Mouse (Mus musculus): ENCODE results near the gene Ide. TPM values are rescaled to one million over a fixed set of nuclear protein-coding genes. Genes with fewer than 3 reads are reported as not detected.

The Ide gene
- total RNA-seq (2014; fragmentation: Nextera tagmentation) = 120 and 139 TPM in 2 replicates
- 63.0 and 79.1 TPM in 2 replicates for total RNA-seq (2017)
- polyA plus RNA-seq (2012) = 8.7 and 9.1 TPM in 2 replicates

- TF ChIP-seq POLR2AphosphoS5 (IDR thresholded peaks at IDR 0.05; ENCODE audit: insufficient replicate concordance, low read depth, low read length) (no peak), GATA1 (IDR thresholded peaks at IDR 0.05; ENCODE audit: borderline replicate concordance, low read length) (no peak), TAL1 (conservative IDR thresholded peaks at IDR 0.05; ENCODE audit: low read depth, low read length) (no peak), CTCF (IDR thresholded peaks at IDR 0.05; ENCODE audit: low read depth, low read length) (no peak), GATA2 (IDR thresholded peaks at IDR 0.05; ENCODE audit: borderline replicate concordance, low read depth, low read length) (no peak)
- peaks cover 20% of the 10 kb centered on the region for H3K4me1 ChIP-seq (ENCODE audit: insufficient read depth, low read depth, low read length)
- no peaks in the 10 kb centered on the region for H3K27me3 ChIP-seq (ENCODE audit: insufficient read depth, low read length)
- H3K9me3 ChIP-seq (replicated peaks) = no peaks in the 10 kb centered on the region
- ATAC-seq (ENCODE audit: extremely low read depth, insufficient number of reproducible peaks, low FRiP score, poor library complexity, severe bottlenecking) = no peak
- H3K36me3 ChIP-seq (replicated peaks) = peaks cover 49% of the 10 kb centered on the region
- no peak for DNase-seq (ENCODE audit: low spot score)
- no peak within 1 kb of the TSS for H3K4me3 ChIP-seq (ENCODE audit: low read depth, low read length)
These were observed at the start of gene Ide for GRCm38 (mm10) chr19:37337752-37338151. Gene Ide, minus strand, starts transcription at chr19:37337852.

DNA sequence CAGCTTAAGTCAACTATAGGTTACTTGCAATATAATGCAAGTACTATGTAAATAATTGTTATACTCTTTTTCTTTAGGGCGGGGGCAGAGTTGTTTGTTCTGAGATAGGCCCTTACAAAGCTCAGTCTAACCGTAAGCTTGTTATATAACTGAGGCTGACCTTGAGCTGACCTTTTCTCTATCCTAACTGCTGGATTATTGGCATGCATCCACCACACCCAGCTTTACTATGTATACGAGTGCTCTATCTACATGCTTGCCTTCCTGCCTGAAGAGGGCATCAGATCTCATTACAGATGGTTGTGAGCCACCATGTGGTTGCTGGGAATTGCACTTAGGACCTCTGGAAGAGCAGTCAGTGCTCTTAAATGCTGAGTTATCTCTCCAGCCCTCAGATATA, 48.5 kb upstream of the Ide start:
- Histone ChIP-seq H3K4me3 (ENCODE audit: low read depth, low read length) (no peak overlapping the region), H3K9me3 (replicated peaks) (no peaks in the 10 kb centered on the region), H3K36me3 (replicated peaks) (peaks cover 75% of the 10 kb centered on the region), H3K4me1 (ENCODE audit: insufficient read depth, low read depth, low read length) (peaks cover 13% of the 10 kb centered on the region), H3K27me3 (ENCODE audit: insufficient read depth, low read length) (no peaks in the 10 kb centered on the region)
- TF ChIP-seq GATA2 (IDR thresholded peaks at IDR 0.05; ENCODE audit: borderline replicate concordance, low read depth, low read length) = no peak
- TF ChIP-seq CTCF (IDR thresholded peaks at IDR 0.05; ENCODE audit: low read depth, low read length) = no peak
- TF ChIP-seq POLR2AphosphoS5 (IDR thresholded peaks at IDR 0.05; ENCODE audit: insufficient replicate concordance, low read depth, low read length) = no peak
- TF ChIP-seq TAL1 (conservative IDR thresholded peaks at IDR 0.05; ENCODE audit: low read depth, low read length) = no peak
- TF ChIP-seq GATA1 (IDR thresholded peaks at IDR 0.05; ENCODE audit: borderline replicate concordance, low read length) = no peak
- ATAC-seq (ENCODE audit: extremely low read depth, insufficient number of reproducible peaks, low FRiP score, poor library complexity, severe bottlenecking) = no peak
- no peak for DNase-seq (ENCODE audit: low spot score)

DNA sequence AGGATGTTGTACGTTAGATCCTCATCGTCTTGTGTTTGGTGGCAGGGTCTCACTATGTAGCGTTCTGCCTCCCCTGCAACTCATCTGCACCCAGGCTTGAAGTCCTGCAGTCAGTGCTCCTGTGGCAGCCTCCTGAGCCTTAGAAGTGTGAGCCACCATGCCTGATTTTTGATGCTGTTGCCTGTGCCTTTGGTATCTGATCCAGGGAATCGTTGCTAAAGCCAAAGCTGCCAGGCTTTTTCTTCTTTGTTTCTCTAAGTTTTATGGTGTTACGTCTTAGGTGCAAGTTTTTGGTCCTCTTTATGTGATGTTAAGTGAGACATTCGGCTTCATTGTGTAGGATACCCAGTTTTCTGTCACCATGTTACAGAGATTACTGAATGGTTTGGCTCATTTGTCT, 41.2 kb upstream of the Ide start:
- no peaks in the 10 kb centered on the region for H3K27me3 ChIP-seq (ENCODE audit: insufficient read depth, low read length)
- H3K4me3 ChIP-seq (ENCODE audit: low read depth, low read length) = peak overlapping the region; percentile 47; the same call in 1 of the 2 replicates
- DNase-seq (ENCODE audit: low spot score) (no peak), ATAC-seq (ENCODE audit: extremely low read depth, insufficient number of reproducible peaks, low FRiP score, poor library complexity, severe bottlenecking) (no peak)
- no peaks in the 10 kb centered on the region for H3K9me3 ChIP-seq (replicated peaks)
- no peak for TF ChIP-seq POLR2AphosphoS5 (IDR thresholded peaks at IDR 0.05; ENCODE audit: insufficient replicate concordance, low read depth, low read length)
- no peak for TF ChIP-seq CTCF (IDR thresholded peaks at IDR 0.05; ENCODE audit: low read depth, low read length)
- TF ChIP-seq GATA1 (IDR thresholded peaks at IDR 0.05; ENCODE audit: borderline replicate concordance, low read length) = no peak
- no peak for TF ChIP-seq TAL1 (conservative IDR thresholded peaks at IDR 0.05; ENCODE audit: low read depth, low read length)
- peaks cover 43% of the 10 kb centered on the region for H3K36me3 ChIP-seq (replicated peaks)
- H3K4me1 ChIP-seq (ENCODE audit: insufficient read depth, low read depth, low read length) = peaks cover 47% of the 10 kb centered on the region

- Histone ChIP-seq H3K4me3 (ENCODE audit: low read depth, low read length) (peak overlapping the region; percentile 86), H3K9me3 (replicated peaks) (no peaks in the 10 kb centered on the region), H3K4me1 (ENCODE audit: insufficient read depth, low read depth, low read length) (peaks cover 43% of the 10 kb centered on the region), H3K36me3 (replicated peaks) (peaks cover 30% of the 10 kb centered on the region), H3K27me3 (ENCODE audit: insufficient read depth, low read length) (no peaks in the 10 kb centered on the region)
- no peak for ATAC-seq (ENCODE audit: extremely low read depth, insufficient number of reproducible peaks, low FRiP score, poor library complexity, severe bottlenecking)
- no peak for DNase-seq (ENCODE audit: low spot score)
- TF ChIP-seq TAL1 (conservative IDR thresholded peaks at IDR 0.05; ENCODE audit: low read depth, low read length) (no peak), GATA2 (IDR thresholded peaks at IDR 0.05; ENCODE audit: borderline replicate concordance, low read depth, low read length) (no peak), GATA1 (IDR thresholded peaks at IDR 0.05; ENCODE audit: borderline replicate concordance, low read length) (no peak), CTCF (IDR thresholded peaks at IDR 0.05; ENCODE audit: low read depth, low read length) (no peak), POLR2AphosphoS5 (IDR thresholded peaks at IDR 0.05; ENCODE audit: insufficient replicate concordance, low read depth, low read length) (no peak)
These were observed 39.8 kb upstream of the Ide start for GRCm38 (mm10) chr19:37377404-37377990.

GRCm38 (mm10) chr19:37376841-37377240, 39.2 kb upstream of the Ide start:
- Histone ChIP-seq H3K4me1 (ENCODE audit: insufficient read depth, low read depth, low read length) (peaks cover 39% of the 10 kb centered on the region), H3K9me3 (replicated peaks) (no peaks in the 10 kb centered on the region), H3K4me3 (ENCODE audit: low read depth, low read length) (peak overlapping the region; percentile 86), H3K27me3 (ENCODE audit: insufficient read depth, low read length) (no peaks in the 10 kb centered on the region), H3K36me3 (replicated peaks) (peaks cover 27% of the 10 kb centered on the region)
- DNase-seq (ENCODE audit: low spot score) = no peak
- ATAC-seq (ENCODE audit: extremely low read depth, insufficient number of reproducible peaks, low FRiP score, poor library complexity, severe bottlenecking) = no peak
- TF ChIP-seq TAL1 (conservative IDR thresholded peaks at IDR 0.05; ENCODE audit: low read depth, low read length) = no peak
- no peak for TF ChIP-seq GATA2 (IDR thresholded peaks at IDR 0.05; ENCODE audit: borderline replicate concordance, low read depth, low read length)
- no peak for TF ChIP-seq GATA1 (IDR thresholded peaks at IDR 0.05; ENCODE audit: borderline replicate concordance, low read length)

DNA sequence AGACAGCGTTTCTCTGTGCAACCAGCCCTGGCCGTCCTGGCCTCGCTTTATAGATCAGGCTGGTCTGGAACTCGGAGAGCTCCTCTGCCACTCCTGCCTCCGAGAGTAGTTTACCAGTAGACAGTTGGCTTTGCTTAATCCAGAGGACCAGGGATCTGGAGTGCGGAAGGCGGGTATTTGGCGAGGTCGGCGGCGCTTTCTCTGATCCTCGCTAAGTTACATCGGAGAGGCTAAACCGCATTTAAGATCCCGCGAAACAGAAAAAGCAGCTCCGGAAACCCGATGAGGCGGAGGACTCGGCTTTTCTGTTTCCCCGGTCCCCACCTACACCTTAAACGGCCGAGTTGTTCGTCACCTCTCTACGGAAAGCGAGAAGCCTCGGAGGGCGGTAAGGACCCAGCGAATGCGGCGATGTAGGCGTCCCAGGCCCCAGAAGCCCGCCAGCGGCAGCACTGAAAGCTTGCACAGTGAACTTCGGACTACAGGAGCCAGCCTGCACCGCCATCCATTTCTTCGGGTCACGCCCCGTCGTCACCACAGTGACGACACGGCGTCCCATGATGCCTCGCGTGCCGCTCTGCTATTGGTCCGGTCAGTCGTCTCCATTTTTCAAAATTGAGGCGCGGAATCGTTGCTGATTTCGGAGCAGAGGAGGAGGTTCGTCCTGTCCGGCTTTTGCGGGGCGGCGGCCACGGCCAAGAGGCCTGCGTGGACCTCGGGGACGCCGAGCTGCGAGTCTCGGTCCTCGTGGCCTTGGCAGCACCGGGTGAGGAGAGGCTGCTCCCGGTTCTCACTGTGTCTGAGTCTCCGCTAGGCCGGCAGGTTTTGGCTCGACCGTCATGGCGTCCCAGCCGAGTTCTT, 38.3 kb upstream of the Ide start, which contains the start of gene Kif11:
Gene Kif11, plus strand, starts transcription at position 649 of the 861 bp plus-strand sequence.
- TF ChIP-seq CTCF (IDR thresholded peaks at IDR 0.05; ENCODE audit: low read depth, low read length) = no peak
- TF ChIP-seq POLR2AphosphoS5 (IDR thresholded peaks at IDR 0.05; ENCODE audit: insufficient replicate concordance, low read depth, low read length) = no peak
- no peak for TF ChIP-seq TAL1 (conservative IDR thresholded peaks at IDR 0.05; ENCODE audit: low read depth, low read length)
- no peak for TF ChIP-seq GATA2 (IDR thresholded peaks at IDR 0.05; ENCODE audit: borderline replicate concordance, low read depth, low read length)
- TF ChIP-seq GATA1 (IDR thresholded peaks at IDR 0.05; ENCODE audit: borderline replicate concordance, low read length) = no peak
- H3K27me3 ChIP-seq (ENCODE audit: insufficient read depth, low read length) = no peaks in the 10 kb centered on the region
- peaks cover 35% of the 10 kb centered on the region for H3K4me1 ChIP-seq (ENCODE audit: insufficient read depth, low read depth, low read length)
- DNase-seq (ENCODE audit: low spot score) (peak; percentile 87), ATAC-seq (ENCODE audit: extremely low read depth, insufficient number of reproducible peaks, low FRiP score, poor library complexity, severe bottlenecking) (peak; percentile 91)
- H3K36me3 ChIP-seq (replicated peaks) = peaks cover 23% of the 10 kb centered on the region
- no peaks in the 10 kb centered on the region for H3K9me3 ChIP-seq (replicated peaks)
- H3K4me3 ChIP-seq (ENCODE audit: low read depth, low read length) = peak within 1 kb of the TSS; percentile 86

Data from G1E (cell line).